Mouse (Mus musculus) brain, embryonic 14.5 days (tissue): ENCODE results near the gene March9.

Source experiments
- CTCF ChIP-seq: fragments of 200-500 bp; IDR thresholded peaks from 2 replicates; pipeline ENCODE4 v1.5.1; 2012; ENCODE audit warnings: inconsistent platforms, mild to moderate bottlenecking, moderate library complexity, borderline replicate concordance; ENCODE audit not compliant: insufficient read depth, insufficient read length; ENCODE audit errors: extremely low read depth
- POLR2A ChIP-seq: fragments of 200-500 bp; IDR thresholded peaks from 2 replicates; pipeline ENCODE4 v1.6.1; 2012; ENCODE audit warnings: mild to moderate bottlenecking, inconsistent platforms, borderline replicate concordance; ENCODE audit not compliant: poor library complexity, insufficient read depth, insufficient read length, severe bottlenecking; ENCODE audit errors: extremely low read depth

DNA sequence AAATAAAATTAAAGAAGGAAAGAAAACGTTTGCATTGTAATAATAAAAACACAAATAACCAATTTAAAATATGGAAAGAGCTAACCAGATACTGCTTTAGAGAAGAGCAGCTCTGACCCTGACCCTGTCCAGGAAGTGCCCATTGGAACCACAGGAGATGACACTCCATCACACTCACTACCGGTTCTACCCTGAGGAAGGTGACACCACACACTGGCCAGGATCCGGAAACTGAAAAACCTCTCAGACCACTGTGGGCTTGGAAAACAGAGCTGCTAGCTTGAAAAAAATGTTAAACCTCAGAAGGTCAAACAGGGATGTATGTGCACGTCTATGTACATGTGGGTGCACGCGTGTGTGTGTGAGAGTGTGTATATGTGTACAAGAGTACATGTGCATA lies 41.2 kb upstream of the March9 start:
- no peak for TF ChIP-seq CTCF
- TF ChIP-seq POLR2A: no peak
